ENCODE assay signal across 22 mouse cellular contexts in the genomic region with DNA sequence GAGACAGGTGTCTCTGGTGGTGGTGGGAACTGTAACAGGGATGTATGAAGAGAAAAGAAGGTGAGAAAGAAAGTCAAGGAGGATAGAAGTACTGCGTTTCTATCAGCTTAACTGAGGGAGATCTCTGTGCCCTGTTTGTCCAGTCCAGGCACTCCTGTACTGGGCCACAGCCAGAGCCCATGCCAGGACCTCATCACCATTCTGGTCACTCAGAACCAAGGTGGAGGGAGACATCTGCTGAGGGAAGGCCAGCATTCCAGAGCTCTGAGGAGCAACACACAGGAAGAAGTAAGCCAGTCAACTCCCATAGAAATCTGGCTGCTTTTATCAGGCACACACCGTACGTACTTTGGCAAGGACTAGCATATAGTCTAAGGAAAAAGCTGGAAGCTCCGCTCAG. TPM values are rescaled to one million over a fixed set of nuclear protein-coding genes. Genes with fewer than 3 reads are reported as not detected.
DNase-seq lines count a peak whose midpoint lies in the region; ATAC-seq lines count a peak whose summit lies in the region.
"Had no signal": no experiment of that assay in that cellular context is flagged by ENCODE, and none has a peak within 500 bp of the region (broad histone marks: within the 10 kb centered on the region; RNA-seq: fewer than 3 reads in every experiment).

No protein-coding gene starts in this region.

- H3K27me3 ChIP-seq in heart, embryonic 12.5 days (replicated peaks), result no peaks in the 10 kb centered on the region
- no peaks in the 10 kb centered on the region for H3K27me3 ChIP-seq in liver, embryonic 11.5 days (replicated peaks; ENCODE audit: control insufficient read depth, insufficient read depth, low read length)
- H3K27me3 ChIP-seq: embryonic facial prominence, embryonic 12.5 days; heart, embryonic 15.5 days; hindbrain, embryonic 13.5 days; intestine, embryonic 15.5 days; liver, embryonic 15.5 days had no signal

- no peak overlapping the region for H3K27ac ChIP-seq in heart, embryonic 12.5 days (ENCODE audit: poor library complexity, severe bottlenecking)
- no peak overlapping the region for H3K27ac ChIP-seq in liver, embryonic 11.5 days (ENCODE audit: low read depth, low read length)
- H3K27ac ChIP-seq: embryonic facial prominence, embryonic 12.5 days; heart, embryonic 15.5 days; hindbrain, embryonic 13.5 days; intestine, embryonic 15.5 days; liver, embryonic 15.5 days had no signal

- no peak overlapping the region for H3K4me3 ChIP-seq in heart, embryonic 12.5 days
- H3K4me3 ChIP-seq in liver, embryonic 11.5 days (ENCODE audit: low read depth, low read length), result no peak overlapping the region
- H3K4me3 ChIP-seq: embryonic facial prominence, embryonic 12.5 days; erythroblast, embryonic 14.5 days; heart, embryonic 15.5 days; hindbrain, embryonic 13.5 days; intestine, embryonic 15.5 days; liver, embryonic 15.5 days had no signal

- ATAC-seq in heart, embryonic 12.5 days (ENCODE audit: insufficient number of reproducible peaks, low FRiP score), result no peak
- ATAC-seq in cerebellum, adult (ENCODE audit: insufficient number of reproducible peaks, low FRiP score, low TSS enrichment), result peak; percentile 99
- ATAC-seq in erythroid progenitor cell, adult 5-6 weeks (replicated peaks; ENCODE audit: low FRiP score, poor library complexity, severe bottlenecking), result no peak
- ATAC-seq in liver, embryonic 11.5 days (replicated peaks; ENCODE audit: low FRiP score), result no peak
- ATAC-seq: forebrain, embryonic 14.5 days; intestine, embryonic 15.5 days; midbrain, embryonic 16.5 days had no signal

- peaks cover 10% of the 10 kb centered on the region for H3K4me1 ChIP-seq in heart, embryonic 12.5 days (replicated peaks)
- H3K4me1 ChIP-seq in liver, embryonic 11.5 days (replicated peaks; ENCODE audit: control insufficient read depth, insufficient read depth, low read length), result no peaks in the 10 kb centered on the region
- H3K4me1 ChIP-seq: embryonic facial prominence, embryonic 12.5 days had no signal

- peak; percentile 37 to 40 for DNase-seq in heart, adult 18-20 months
- DNase-seq in layer of hippocampus, postnatal 10 days (ENCODE audit: low spot score in 2 of 2), result peak; percentile 28 to 44
- DNase-seq in layer of hippocampus, adult 9-11 months, result no peak
- peak; percentile 88 for DNase-seq in cerebellum, adult 9-10 months
- no peak for DNase-seq in liver, embryonic 11.5 days (ENCODE audit: low spot score)
- DNase-seq: adrenal gland, postnatal 25 days; kidney, postnatal 36 days; lung, postnatal 10 days; retina, postnatal 1 day; thymus, postnatal 14 days had no signal

- peaks cover 7% of the 10 kb centered on the region; the same call in 1 of the 2 replicates for H3K36me3 ChIP-seq in heart, embryonic 12.5 days
- H3K36me3 ChIP-seq in liver, embryonic 11.5 days (ENCODE audit: control insufficient read depth, insufficient read depth, low read length), result no peaks in the 10 kb centered on the region
- H3K36me3 ChIP-seq: heart, embryonic 15.5 days; intestine, embryonic 15.5 days had no signal

- H3K4me2 ChIP-seq in heart, embryonic 12.5 days, result no peak overlapping the region
- no peak overlapping the region for H3K4me2 ChIP-seq in liver, embryonic 11.5 days
- H3K4me2 ChIP-seq: embryonic facial prominence, embryonic 12.5 days; heart, embryonic 15.5 days; hindbrain, embryonic 13.5 days; intestine, embryonic 15.5 days; liver, embryonic 15.5 days had no signal

- H3K9me3 ChIP-seq in heart, embryonic 12.5 days (replicated peaks), result no peaks in the 10 kb centered on the region
- no peaks in the 10 kb centered on the region for H3K9me3 ChIP-seq in liver, embryonic 11.5 days (ENCODE audit: control insufficient read depth, low read length)
- H3K9me3 ChIP-seq: embryonic facial prominence, embryonic 12.5 days; G1E; heart, embryonic 15.5 days; hindbrain, embryonic 13.5 days; intestine, embryonic 15.5 days; liver, embryonic 15.5 days had no signal

- H3K9ac ChIP-seq in heart, embryonic 12.5 days, result no peak overlapping the region
- no peak overlapping the region for H3K9ac ChIP-seq in liver, embryonic 11.5 days (ENCODE audit: low read depth, low read length)
- H3K9ac ChIP-seq: embryonic facial prominence, embryonic 12.5 days; heart, embryonic 15.5 days; hindbrain, embryonic 13.5 days; intestine, embryonic 15.5 days; liver, embryonic 15.5 days had no signal

- WGBS in heart, embryonic 12.5 days, result 74% methylated on average over 4 of the region's 4 CpGs
- 84% methylated on average over 4 of the region's 4 CpGs for WGBS in liver, embryonic 11.5 days

RNA-seq across cellular contexts. Expression of gene Camsap2, which starts 14.1 kb away (rescaled TPM):
- total RNA-seq in heart, adult 18-20 months (2021), result 10 to 100 TPM; 21.1 to 21.3 TPM
- polyA plus RNA-seq in heart, embryonic 12.5 days (2016; fragmentation: Nextera tagmentation; extraction: Ambion mirVana), result 11.9 and 13.2 TPM in 2 replicates
- 100 to 1,000 TPM; 149 to 165 TPM for total RNA-seq in layer of hippocampus, postnatal 10 days (2021)
- total RNA-seq in erythroid progenitor cell, adult 5-6 weeks (2015; ENCODE audit: low replicate concordance), result 111 and 128 TPM in 2 replicates
- 192 and 194 TPM in 2 replicates for total RNA-seq in erythroid progenitor cell, adult 5-6 weeks (2017; ENCODE audit: low replicate concordance)
- 12.4 and 13.2 TPM in 2 replicates for polyA plus RNA-seq in liver, embryonic 11.5 days (2014; fragmentation: Nextera tagmentation; extraction: Ambion mirVana)

Comparison
In these comparisons a context has a peak if more than half of its experiments do, and no peak if none do; other contexts are left out.
1. DNase-seq: peak in heart, adult 18-20 months (2 of 2), layer of hippocampus, postnatal 10 days (2 of 2) and cerebellum, adult 9-10 months (single experiment); none in layer of hippocampus, adult 9-11 months (single experiment) and liver, embryonic 11.5 days (single experiment).
2. RNA of gene Camsap2, which starts 14.1 kb away (total RNA-seq): 111 to 194 TPM in erythroid progenitor cell, adult 5-6 weeks and 149 to 165 TPM in layer of hippocampus, postnatal 10 days; 21.1 to 21.3 TPM in heart, adult 18-20 months; every median in the first group is over 4 times any median in the second.